Comparison of ENCODE assay signal across 11 mouse cellular contexts in genomic region chr7:36699001-36699987, GRCm38 (mm10). TPM values are rescaled to one million over a fixed set of nuclear protein-coding genes. Genes with fewer than 3 reads are reported as not detected.
A peak's percentile ranks its signal among the peaks of the same experiment; 100 is the strongest.
DNase-seq lines count a peak whose midpoint lies in the region; ATAC-seq lines count a peak whose summit lies in the region.
"Had no signal": no experiment of that assay in that cellular context is flagged by ENCODE, and none has a peak within 500 bp of the region (broad histone marks: within the 10 kb centered on the region; RNA-seq: fewer than 3 reads in every experiment).

No protein-coding gene starts in this region.

- H3K4me1 ChIP-seq in heart, embryonic 13.5 days, result peaks cover 17% of the 10 kb centered on the region
- H3K4me1 ChIP-seq in hindbrain, embryonic 16.5 days (ENCODE audit: control insufficient read depth, insufficient read depth, low read depth, low read length), result peaks cover 30% of the 10 kb centered on the region
- peaks cover 32% of the 10 kb centered on the region for H3K4me1 ChIP-seq in midbrain, embryonic 15.5 days

- H3K4me3 ChIP-seq in heart, embryonic 13.5 days, result peak overlapping the region; percentile 82
- H3K4me3 ChIP-seq in hindbrain, embryonic 16.5 days (ENCODE audit: low read length), result peak overlapping the region; percentile 83
- H3K4me3 ChIP-seq in midbrain, embryonic 15.5 days, result peak overlapping the region; percentile 92

- WGBS in heart, embryonic 13.5 days, result 11% methylated on average over 18 of the region's 18 CpGs
- 8% methylated on average over 18 of the region's 18 CpGs for WGBS in hindbrain, embryonic 16.5 days
- 13% methylated on average over 18 of the region's 18 CpGs for WGBS in midbrain, embryonic 15.5 days

- H3K27me3 ChIP-seq in heart, embryonic 13.5 days (replicated peaks), result peaks cover 53% of the 10 kb centered on the region
- H3K27me3 ChIP-seq in hindbrain, embryonic 16.5 days (replicated peaks; ENCODE audit: control insufficient read depth, insufficient read depth, low read length), result 0 out of 2 replicates have a peak, but pooled peaks cover 3% of the 10 kb centered on the region
- peaks cover 17% of the 10 kb centered on the region for H3K27me3 ChIP-seq in midbrain, embryonic 15.5 days (replicated peaks)

- peak overlapping the region; percentile 85 for H3K9ac ChIP-seq in heart, embryonic 13.5 days
- peak overlapping the region; percentile 86 for H3K9ac ChIP-seq in hindbrain, embryonic 16.5 days (ENCODE audit: low read depth, low read length)
- peak overlapping the region; percentile 78 for H3K9ac ChIP-seq in midbrain, embryonic 15.5 days

- H3K4me2 ChIP-seq in heart, embryonic 13.5 days, result peak overlapping the region; percentile 100
- H3K4me2 ChIP-seq in hindbrain, embryonic 16.5 days (ENCODE audit: low read length), result peak overlapping the region; percentile 92
- peak overlapping the region; percentile 99 for H3K4me2 ChIP-seq in midbrain, embryonic 15.5 days

- ATAC-seq in heart, embryonic 13.5 days (ENCODE audit: extremely low read depth, insufficient number of reproducible peaks, low FRiP score, low TSS enrichment), result no peak
- ATAC-seq in hindbrain, embryonic 16.5 days, result no peak
- no peak for ATAC-seq in midbrain, embryonic 15.5 days (replicated peaks)

- intact Hi-C loops in left cerebral cortex, postnatal 4 days (cut with DNase I), result loop anchor here (5.0 to 10.0 kb wide), 2 partner anchors 364 to 627 kb away; no protein-coding TSS in a partner anchor

- DNase-seq in heart, postnatal 4 days, result no peak
- peak; percentile 73 for DNase-seq in embryo, embryonic 10.5 days (ENCODE audit: low spot score)
- no peak for DNase-seq in right cerebral cortex, postnatal 36 days (ENCODE audit: low spot score in 2 of 2)
- DNase-seq in left cerebral cortex, postnatal 4 days, result no peak
- DNase-seq in urinary bladder, postnatal 14 days (ENCODE audit: low spot score), result no peak
- DNase-seq: gastrocnemius, postnatal 14 days; spleen, adult 18-20 months had no signal

- H3K9me3 ChIP-seq in heart, embryonic 13.5 days, result no peaks in the 10 kb centered on the region
- no peaks in the 10 kb centered on the region for H3K9me3 ChIP-seq in hindbrain, embryonic 16.5 days (ENCODE audit: control insufficient read depth, low read length)
- no peaks in the 10 kb centered on the region for H3K9me3 ChIP-seq in midbrain, embryonic 15.5 days

- H3K36me3 ChIP-seq in heart, embryonic 13.5 days, result no peaks in the 10 kb centered on the region
- no peaks in the 10 kb centered on the region for H3K36me3 ChIP-seq in hindbrain, embryonic 16.5 days (ENCODE audit: control insufficient read depth, insufficient read depth, low read length)
- H3K36me3 ChIP-seq in midbrain, embryonic 15.5 days (replicated peaks), result no peaks in the 10 kb centered on the region
- H3K36me3 ChIP-seq: G1E had no signal

- H3K27ac ChIP-seq in heart, embryonic 13.5 days (replicated peaks), result no peak overlapping the region
- peak overlapping the region; percentile 39; the same call in 1 of the 2 replicates for H3K27ac ChIP-seq in hindbrain, embryonic 16.5 days (ENCODE audit: low read depth, low read length)
- peak overlapping the region; percentile 86 for H3K27ac ChIP-seq in midbrain, embryonic 15.5 days

RNA-seq across cellular contexts. Expression of gene Tshz3, which starts 1.4 kb away (rescaled TPM):
- polyA plus RNA-seq in heart, embryonic 13.5 days (2015; fragmentation: Nextera tagmentation; extraction: Ambion mirVana), result 2.7 TPM in 2 replicates
- total RNA-seq in heart, postnatal 4 days (2021), result 1 to 10 TPM; 5.5 to 6.1 TPM
- polyA plus RNA-seq in hindbrain, embryonic 16.5 days (2015; fragmentation: Nextera tagmentation; extraction: Ambion mirVana), result 26.4 and 33.7 TPM in 2 replicates
- polyA plus RNA-seq in midbrain, embryonic 15.5 days (2015; fragmentation: Nextera tagmentation; extraction: Ambion mirVana), result 9.8 and 11.1 TPM in 2 replicates
- 10 to 100 TPM; 62.3 to 64.5 TPM for total RNA-seq in left cerebral cortex, postnatal 4 days (2021)
- total RNA-seq: G1E had no signal
- polyA plus RNA-seq: G1E had no signal
